Mouse (Mus musculus) testis, postnatal 10 days (tissue): Measurements from ENCODE around the gene Prrc2b.
A peak's percentile ranks its signal among the peaks of the same experiment; 100 is the strongest.

ENCODE experiments used
- DNase-seq: peaks from one replicate; pipeline ENCODE4 v3.0.0; 2021; ENCODE audit warnings: low spot score

Gene Prrc2b

GRCm38 (mm10) chr2:32162646-32163045 is 11.8 kb downstream of the Prrc2b start:
- no peak for DNase-seq

- no peak for DNase-seq
Observed at GRCm38 (mm10) chr2:32163057-32163456, 12.2 kb downstream of the Prrc2b start.

GRCm38 (mm10) chr2:32164503-32164902 is 13.6 kb downstream of the Prrc2b start:
- no peak for DNase-seq

- no peak for DNase-seq
Observed at GRCm38 (mm10) chr2:32165040-32165800, 14.3 kb downstream of the Prrc2b start.

- DNase-seq, result no peak
Observed at GRCm38 (mm10) chr2:32166581-32166980, 15.7 kb downstream of the Prrc2b start.

- DNase-seq, result no peak
Observed at GRCm38 (mm10) chr2:32167034-32167770, 16.3 kb downstream of the Prrc2b start.

- no peak for DNase-seq
Observed at GRCm38 (mm10) chr2:32167819-32168218, 16.9 kb downstream of the Prrc2b start.

GRCm38 (mm10) chr2:32169292-32169691 is 18.4 kb downstream of the Prrc2b start:
- no peak for DNase-seq

GRCm38 (mm10) chr2:32170010-32170409 is 19.1 kb downstream of the Prrc2b start:
- no peak for DNase-seq

GRCm38 (mm10) chr2:32171658-32172433 is 21.0 kb downstream of the Prrc2b start:
- DNase-seq, result no peak

- peak; percentile 65 for DNase-seq
Observed at GRCm38 (mm10) chr2:32174170-32174741, 23.4 kb downstream of the Prrc2b start.

- no peak for DNase-seq
Observed at GRCm38 (mm10) chr2:32175051-32175466, 24.2 kb downstream of the Prrc2b start.

- no peak for DNase-seq
Observed at GRCm38 (mm10) chr2:32175508-32175907, 24.6 kb downstream of the Prrc2b start.

GRCm38 (mm10) chr2:32176848-32177247 is 26.0 kb downstream of the Prrc2b start:
- no peak for DNase-seq

- no peak for DNase-seq
Observed at GRCm38 (mm10) chr2:32177397-32178060, 26.6 kb downstream of the Prrc2b start.

GRCm38 (mm10) chr2:32179363-32179762 is 28.5 kb downstream of the Prrc2b start:
- DNase-seq, result no peak

GRCm38 (mm10) chr2:32180127-32180526 is 29.2 kb downstream of the Prrc2b start:
- DNase-seq, result no peak

GRCm38 (mm10) chr2:32181364-32181763 is 30.5 kb downstream of the Prrc2b start:
- no peak for DNase-seq

GRCm38 (mm10) chr2:32182119-32182518 is 31.2 kb downstream of the Prrc2b start:
- no peak for DNase-seq

GRCm38 (mm10) chr2:32182676-32183296 is 31.9 kb downstream of the Prrc2b start:
- peak; percentile 65 for DNase-seq

GRCm38 (mm10) chr2:32187019-32187551 is 36.2 kb downstream of the Prrc2b start:
- no peak for DNase-seq
